Mouse (Mus musculus) CH12.LX (cell line): ENCODE measurements around the gene Cnpy3. TPM values are rescaled to one million over a fixed set of nuclear protein-coding genes. Genes with fewer than 3 reads are reported as not detected.

Experiments used
- DNase-seq: peaks from one replicate; pipeline ENCODE4 v3.0.0-alpha.2; 2013; ENCODE audit errors: extremely low read depth
- H3K27ac ChIP-seq: 2 replicates; pipeline ENCODE4 v1.5.1; 2012; ENCODE audit warnings: low read depth, mild to moderate bottlenecking, control low read depth, moderate library complexity; ENCODE audit not compliant: insufficient read depth
- H3K27me3 ChIP-seq: replicated peaks from 2 replicates; pipeline ENCODE3; 2012; ENCODE audit warnings: inconsistent platforms
- H3K36me3 ChIP-seq, 2 experiments: replicated peaks in 1 of 2; 2 replicates each; pipeline versions ENCODE3 to v1.6.1; 2012; ENCODE audit warnings: inconsistent platforms in 1 of 2, low read length in 1 of 2, mild to moderate bottlenecking in 1 of 2, mixed read lengths in 1 of 2, moderate library complexity in 1 of 2; ENCODE audit not compliant: control insufficient read depth in 1 of 2, insufficient read depth in 1 of 2
- H3K4me1 ChIP-seq, 2 experiments: 2 replicates each; pipeline ENCODE4 v1.6.1; 2012; ENCODE audit warnings: inconsistent platforms in 1 of 2, moderate library complexity in 1 of 2; ENCODE audit not compliant: insufficient read depth in 2 of 2, control insufficient read depth in 1 of 2
- H3K4me2 ChIP-seq: 2 replicates; pipeline ENCODE4 v1.6.1; 2012; ENCODE audit warnings: low read depth, mild to moderate bottlenecking, control low read depth; ENCODE audit not compliant: poor library complexity, insufficient read depth, severe bottlenecking
- H3K4me3 ChIP-seq, 3 experiments: fragments of 150-350 bp in 1 of 3; sonication (generic) in 1 of 3; replicated peaks in 1 of 3; 2 replicates each; pipeline versions ENCODE3 to v1.5.1; 2011 to 2012; ENCODE audit warnings: low read depth in 2 of 3, low read length in 2 of 3, mild to moderate bottlenecking in 2 of 3, moderate library complexity in 2 of 3, control low read depth in 1 of 3, improper control_type of control experiment in 1 of 3, inconsistent platforms in 1 of 3, mixed read lengths in 1 of 3; ENCODE audit not compliant: poor library complexity in 1 of 3
- H3K79me2 ChIP-seq: replicated peaks from 2 replicates; pipeline ENCODE4 v1.6.1; 2012; ENCODE audit warnings: mild to moderate bottlenecking, moderate library complexity; ENCODE audit not compliant: control insufficient read depth, poor library complexity, insufficient read depth, severe bottlenecking; ENCODE audit errors: extremely low read depth
- H3K9ac ChIP-seq: 2 replicates; pipeline ENCODE4 v1.6.1; 2012; ENCODE audit warnings: low read depth, mild to moderate bottlenecking, control low read depth, moderate library complexity; ENCODE audit not compliant: insufficient read depth
- H3K9me3 ChIP-seq: replicated peaks from 2 replicates; pipeline ENCODE3; 2012; ENCODE audit warnings: low read length, inconsistent platforms, mixed read lengths
- BHLHE40 ChIP-seq: IDR thresholded peaks from 2 replicates; pipeline ENCODE4 v1.6.1; 2011; ENCODE audit warnings: mild to moderate bottlenecking, low read depth, low read length, improper control_type of control experiment
- CHD1 ChIP-seq: IDR thresholded peaks from 2 replicates; pipeline ENCODE4 v1.6.1; 2012; ENCODE audit warnings: low read depth, low read length, improper control_type of control experiment, inconsistent platforms
- CHD2 ChIP-seq: IDR thresholded peaks from 2 replicates; pipeline ENCODE4 v1.6.1; 2011; ENCODE audit warnings: low read length, improper control_type of control experiment
- CTCF ChIP-seq, 2 experiments: IDR thresholded peaks in 1 of 2; conservative IDR thresholded peaks in 1 of 2; 2 replicates each; pipeline ENCODE4 v1.5.1; 2011 to 2012; ENCODE audit warnings: low read depth in 2 of 2, low read length in 2 of 2, improper control_type of control experiment in 1 of 2, inconsistent platforms in 1 of 2, mild to moderate bottlenecking in 1 of 2, moderate library complexity in 1 of 2
- E2F4 ChIP-seq: IDR thresholded peaks from 2 replicates; pipeline ENCODE4 v1.6.1; 2011; ENCODE audit warnings: low read depth, low read length, improper control_type of control experiment; ENCODE audit not compliant: insufficient replicate concordance
- ELF1 ChIP-seq: IDR thresholded peaks from 2 replicates; pipeline ENCODE4 v1.6.1; 2014; ENCODE audit warnings: low read depth, mild to moderate bottlenecking, inconsistent platforms, low read length, improper control_type of control experiment
- EP300 ChIP-seq: IDR thresholded peaks from 2 replicates; pipeline ENCODE4 v1.6.1; 2011; ENCODE audit warnings: low read length, improper control_type of control experiment
- ETS1 ChIP-seq: conservative IDR thresholded peaks from 2 replicates; pipeline ENCODE4 v1.6.1; 2012; ENCODE audit warnings: low read depth, mild to moderate bottlenecking, inconsistent platforms, low read length, improper control_type of control experiment, moderate library complexity
- GABPA ChIP-seq: IDR thresholded peaks from 2 replicates; pipeline ENCODE4 v1.6.1; 2012; ENCODE audit warnings: low read depth, low read length, improper control_type of control experiment, inconsistent platforms; ENCODE audit not compliant: insufficient replicate concordance
- HCFC1 ChIP-seq: IDR thresholded peaks from 2 replicates; pipeline ENCODE4 v1.6.1; 2012; ENCODE audit warnings: low read depth, mild to moderate bottlenecking, inconsistent platforms, low read length, improper control_type of control experiment
- IRF4 ChIP-seq: IDR thresholded peaks from 2 replicates; pipeline ENCODE4 v1.6.1; 2014; ENCODE audit warnings: low read depth, mild to moderate bottlenecking, inconsistent platforms, low read length, improper control_type of control experiment
- JUN ChIP-seq: IDR thresholded peaks from 2 replicates; pipeline ENCODE4 v1.6.1; 2011; ENCODE audit warnings: low read depth, mild to moderate bottlenecking, low read length, improper control_type of control experiment, moderate library complexity; ENCODE audit not compliant: insufficient read depth
- JUND ChIP-seq: conservative IDR thresholded peaks from 2 replicates; pipeline ENCODE4 v1.6.1; 2011; ENCODE audit warnings: low read depth, low read length, improper control_type of control experiment
- KAT2A ChIP-seq: IDR thresholded peaks from 2 replicates; pipeline ENCODE4 v1.6.1; 2012; ENCODE audit warnings: low read length, improper control_type of control experiment, inconsistent platforms; ENCODE audit not compliant: insufficient replicate concordance
- MAFK ChIP-seq: IDR thresholded peaks from 2 replicates; pipeline ENCODE4 v1.6.1; 2011; ENCODE audit warnings: low read length, improper control_type of control experiment; ENCODE audit not compliant: insufficient replicate concordance
- MAX ChIP-seq: IDR thresholded peaks from 2 replicates; pipeline ENCODE4 v1.6.1; 2011; ENCODE audit warnings: low read length, improper control_type of control experiment
- MAZ ChIP-seq: IDR thresholded peaks from 2 replicates; pipeline ENCODE4 v1.6.1; 2012; ENCODE audit warnings: low read depth, mild to moderate bottlenecking, inconsistent platforms, low read length, improper control_type of control experiment, moderate library complexity
- MEF2A ChIP-seq: IDR thresholded peaks from 2 replicates; pipeline ENCODE4 v1.6.1; 2014; ENCODE audit warnings: low read depth, mild to moderate bottlenecking, inconsistent platforms, low read length, improper control_type of control experiment, borderline replicate concordance
- MXI1 ChIP-seq: IDR thresholded peaks from 2 replicates; pipeline ENCODE4 v1.6.1; 2011; ENCODE audit warnings: mild to moderate bottlenecking, low read depth, low read length, improper control_type of control experiment
- MYC ChIP-seq: IDR thresholded peaks from 2 replicates; pipeline ENCODE4 v1.6.1; 2011; ENCODE audit warnings: low read depth, mild to moderate bottlenecking, improper control_type of control experiment, low read length
- NELFE ChIP-seq: IDR thresholded peaks from 2 replicates; pipeline ENCODE4 v1.6.1; 2011; ENCODE audit warnings: low read depth, low read length, improper control_type of control experiment
- NRF1 ChIP-seq: IDR thresholded peaks from 2 replicates; pipeline ENCODE4 v1.6.1; 2014; ENCODE audit warnings: low read depth, mild to moderate bottlenecking, inconsistent platforms, low read length, improper control_type of control experiment, moderate library complexity
- PAX5 ChIP-seq: IDR thresholded peaks from 2 replicates; pipeline ENCODE4 v1.6.1; 2012; ENCODE audit warnings: low read length, inconsistent platforms, mixed read lengths
- POLR2A ChIP-seq: IDR thresholded peaks from 2 replicates; pipeline ENCODE4 v1.6.1; 2011; ENCODE audit warnings: low read depth, mild to moderate bottlenecking, improper control_type of control experiment, low read length
- POLR2AphosphoS2 ChIP-seq: IDR thresholded peaks from 2 replicates; pipeline ENCODE4 v1.6.1; 2011; ENCODE audit warnings: low read depth, low read length, improper control_type of control experiment
- RAD21 ChIP-seq: IDR thresholded peaks from 2 replicates; pipeline ENCODE4 v1.6.1; 2011; ENCODE audit warnings: low read depth, mild to moderate bottlenecking, low read length, improper control_type of control experiment, moderate library complexity
- RCOR1 ChIP-seq: conservative IDR thresholded peaks from 2 replicates; pipeline ENCODE4 v1.6.1; 2012; ENCODE audit warnings: low read depth, mild to moderate bottlenecking, inconsistent platforms, low read length, improper control_type of control experiment
- SIN3A ChIP-seq: IDR thresholded peaks from 2 replicates; pipeline ENCODE4 v1.6.1; 2012; ENCODE audit warnings: low read length, improper control_type of control experiment, inconsistent platforms
- SMC3 ChIP-seq: IDR thresholded peaks from 2 replicates; pipeline ENCODE4 v1.6.1; 2011; ENCODE audit warnings: low read depth, low read length, improper control_type of control experiment
- TBP ChIP-seq: conservative IDR thresholded peaks from 2 replicates; pipeline ENCODE4 v1.6.1; 2011; ENCODE audit warnings: low read depth, low read length, improper control_type of control experiment
- TCF12 ChIP-seq: IDR thresholded peaks from 2 replicates; pipeline ENCODE4 v1.6.1; 2014; ENCODE audit warnings: low read depth, mild to moderate bottlenecking, inconsistent platforms, low read length, improper control_type of control experiment
- UBTF ChIP-seq: IDR thresholded peaks from 2 replicates; pipeline ENCODE4 v1.6.1; 2012; ENCODE audit warnings: low read depth, mild to moderate bottlenecking, inconsistent platforms, low read length, improper control_type of control experiment, moderate library complexity
- USF1 ChIP-seq: IDR thresholded peaks from 2 replicates; pipeline ENCODE4 v1.6.1; 2014; ENCODE audit warnings: low read depth, mild to moderate bottlenecking, inconsistent platforms, low read length, improper control_type of control experiment
- USF2 ChIP-seq: conservative IDR thresholded peaks from 2 replicates; pipeline ENCODE4 v1.6.1; 2011; ENCODE audit warnings: low read depth, low read length, improper control_type of control experiment
- ZC3H11A ChIP-seq: IDR thresholded peaks from 2 replicates; pipeline ENCODE4 v1.6.1; 2012; ENCODE audit warnings: low read depth, mild to moderate bottlenecking, inconsistent platforms, low read length, improper control_type of control experiment
- ZKSCAN1 ChIP-seq: IDR thresholded peaks from 2 replicates; pipeline ENCODE4 v1.6.1; 2012; ENCODE audit warnings: low read depth, inconsistent platforms, low read length, improper control_type of control experiment, borderline replicate concordance
- ZMIZ1 ChIP-seq: IDR thresholded peaks from 2 replicates; pipeline ENCODE4 v1.6.1; 2012; ENCODE audit warnings: low read depth, mild to moderate bottlenecking, inconsistent platforms, low read length, improper control_type of control experiment
- ZNF384 ChIP-seq: IDR thresholded peaks from 2 replicates; pipeline ENCODE4 v1.6.1; 2012; ENCODE audit warnings: low read depth, low read length, improper control_type of control experiment, inconsistent platforms
- dilution Hi-C: fragments of 300-500 bp; cut with MboI; formaldehyde crosslinking; loops from 2 replicates; pipeline ENCODE4 v1.14.3; 2020; ENCODE audit warnings: low sequenced_read_pairs; ENCODE audit not compliant: extremely low pct_unique_long_range_greater_than_20kb, extremely low pct_ligation_motif_present
- in situ Hi-C: fragments of 300-500 bp; cut with MboI; formaldehyde crosslinking; loops from 3 replicates; pipeline ENCODE4 v1.14.3; 2019; ENCODE audit warnings: low sequenced_read_pairs, low pct_ligation_motif_present, low pct_unique_long_range_greater_than_20kb, mixed read lengths
- polyA plus RNA-seq: library from polyadenylated mRNA; unstranded; fragments of >175 nt; gene quantifications from 2 replicates; pipeline ENCODE4 v1.2.1, GENCODE M21; 2012; ENCODE audit warnings: low read depth; ENCODE audit not compliant: insufficient read length
- total RNA-seq, 2 experiments: library from RNA; depleted of rRNA; stranded (reverse); fragments of 300-350 nt in 1 of 2; fragments of >200 nt in 1 of 2; gene quantifications; 2 replicates each; pipeline ENCODE4 v1.2.3; 2012 to 2014

Gene Cnpy3
- total and polyA plus RNA-seq, 3 experiments, result 78.6 to 102 (median 94.8) TPM

DNA sequence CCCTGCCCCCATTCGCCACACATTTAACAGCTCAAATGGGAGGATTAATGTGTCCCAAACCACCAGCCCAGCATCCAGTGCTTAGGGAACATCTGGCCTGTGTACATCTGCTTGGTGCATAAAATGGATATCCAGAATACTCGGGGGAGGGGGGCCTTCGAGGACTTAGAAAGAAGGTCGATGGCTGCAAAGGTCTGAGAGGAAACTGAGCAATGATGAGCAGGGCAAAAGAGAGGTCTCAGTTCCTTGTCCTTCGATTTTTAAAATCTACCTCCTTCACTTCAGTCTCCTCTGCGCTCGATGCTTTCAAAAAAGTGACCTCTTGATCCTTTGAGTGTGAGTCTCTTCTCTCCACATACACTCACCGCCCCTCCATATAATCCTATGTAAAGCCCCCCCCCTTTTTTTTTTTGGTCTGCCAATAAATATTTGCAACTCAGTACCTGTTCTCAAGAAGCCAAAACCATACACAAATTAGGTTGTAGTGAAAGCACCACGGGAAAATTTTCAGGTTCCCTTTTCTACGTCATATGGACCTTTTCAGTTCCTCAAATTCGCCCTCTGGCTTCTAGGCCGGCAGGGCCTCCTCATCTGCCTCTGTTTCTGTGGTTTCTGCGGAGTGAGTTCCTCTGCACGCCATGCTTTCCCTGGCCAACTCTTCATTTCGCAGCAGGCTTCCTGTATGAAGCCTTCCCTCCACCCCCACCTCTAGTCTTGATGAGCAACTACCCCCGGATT is 789 bp downstream of the Cnpy3 start:
- H3K4me2 ChIP-seq, result peak overlapping the region; percentile 88
- H3K36me3 ChIP-seq, result peaks cover 10 to 19% of the 10 kb centered on the region in 2 experiments
- peaks cover 34% of the 10 kb centered on the region for H3K79me2 ChIP-seq
- no peaks in the 10 kb centered on the region for H3K27me3 ChIP-seq
- H3K27ac ChIP-seq, result peak overlapping the region; percentile 99
- peaks cover 10 to 40% of the 10 kb centered on the region in 2 experiments for H3K4me1 ChIP-seq
- peak overlapping the region; percentile 98 for H3K9ac ChIP-seq
- TF ChIP-seq NELFE, result no peak; the same call in 1 of the 2 replicates
- TF ChIP-seq POLR2A, result peak; percentile 71
- TF ChIP-seq TCF12, result peak; percentile 100
- peak; percentile 96 for TF ChIP-seq ETS1
- no peak for TF ChIP-seq MXI1
- peak; percentile 93 for TF ChIP-seq MYC
- no peak for TF ChIP-seq USF2
- no peak for TF ChIP-seq GABPA
- TF ChIP-seq NRF1, result peak; percentile 20; the same call in 1 of the 2 replicates
- TF ChIP-seq EP300, result peak; percentile 100
- TF ChIP-seq CHD2, result peak; percentile 95
- TF ChIP-seq CTCF (conservative IDR thresholded peaks at IDR 0.05 in 1 of 2, IDR thresholded peaks at IDR 0.05 in 1 of 2; ENCODE audit: low read depth in 2 of 2, low read length in 2 of 2), result no peak
- peak; percentile 92 for TF ChIP-seq SIN3A
- peak; percentile 100 for TF ChIP-seq RCOR1
- 0 out of 2 replicates have a peak, but pooled peaks have one; percentile 36 for TF ChIP-seq KAT2A
- no peak; the same call in none of the 2 replicates for TF ChIP-seq RAD21
- TF ChIP-seq JUN, result peak; percentile 95
- peak; percentile 68 for TF ChIP-seq CHD1
- TF ChIP-seq MAFK, result peak; percentile 96
- no peak for TF ChIP-seq ZKSCAN1
- TF ChIP-seq PAX5, result no peak
- peak; percentile 65; the same call in 1 of the 2 replicates for TF ChIP-seq ELF1
- TF ChIP-seq MAZ, result peak; percentile 87
- peak; percentile 100 for TF ChIP-seq IRF4
- TF ChIP-seq ZMIZ1, result peak; percentile 88
- TF ChIP-seq UBTF, result no peak
- TF ChIP-seq USF1, result no peak
- peak; percentile 86 for TF ChIP-seq MAX
- TF ChIP-seq ZNF384, result peak; percentile 94
- TF ChIP-seq JUND, result peak; percentile 93
- peak; percentile 92 for TF ChIP-seq TBP
- TF ChIP-seq ZC3H11A, result no peak
- peak; percentile 96 for TF ChIP-seq BHLHE40
- TF ChIP-seq E2F4, result no peak
- TF ChIP-seq MEF2A, result peak; percentile 96
- TF ChIP-seq HCFC1, result peak; percentile 55; the same call in 1 of the 2 replicates
- TF ChIP-seq POLR2AphosphoS2, result no peak
- TF ChIP-seq SMC3, result peak; percentile 12; the same call in 1 of the 2 replicates
- TF ChIP-seq, all 38 proteins: peak for 25
- H3K9me3 ChIP-seq, result peaks cover 13% of the 10 kb centered on the region
- dilution Hi-C loops, result no loop called here
- H3K4me3 ChIP-seq, result peak overlapping the region; percentile 68 to 79 (median 73)
- in situ Hi-C loops, result no loop called here
- peak; percentile 98 for DNase-seq
